Mouse (Mus musculus) frontal cortex, postnatal 25 days (tissue): ENCODE measurements around the gene Rnf32.

Source experiments
- DNase-seq, 2 experiments: peaks; one replicate each; pipeline ENCODE4 v3.0.0; 2022; ENCODE audit warnings: low spot score in 2 of 2

Rnf32 gene

GRCm38 (mm10) chr5:29195570-29196263 lies at the start of gene Rnf32:
Gene Rnf32 (plus strand): TSS chr5:29195992.
- DNase-seq = peak; percentile 70

DNA sequence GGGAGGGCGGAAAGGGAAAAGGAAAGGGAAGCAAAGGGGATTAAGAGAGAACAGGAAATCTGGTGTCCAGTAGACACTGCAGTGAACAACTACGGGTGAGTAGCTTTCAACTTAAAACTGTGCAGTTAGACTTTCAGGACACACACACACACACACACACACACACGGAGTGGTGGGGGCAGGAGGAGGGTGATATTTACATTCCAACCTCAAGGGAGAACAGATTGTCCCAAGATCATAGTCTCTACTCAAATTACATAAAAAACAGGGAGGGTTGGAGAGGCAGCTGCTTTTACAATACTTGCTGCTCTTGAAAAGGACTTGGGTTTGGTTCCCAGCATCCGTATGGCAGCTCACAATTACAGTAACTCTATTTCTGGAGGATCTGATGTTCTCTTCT lies 45.6 kb upstream of the Rnf32 start:
- DNase-seq = no peak

DNA sequence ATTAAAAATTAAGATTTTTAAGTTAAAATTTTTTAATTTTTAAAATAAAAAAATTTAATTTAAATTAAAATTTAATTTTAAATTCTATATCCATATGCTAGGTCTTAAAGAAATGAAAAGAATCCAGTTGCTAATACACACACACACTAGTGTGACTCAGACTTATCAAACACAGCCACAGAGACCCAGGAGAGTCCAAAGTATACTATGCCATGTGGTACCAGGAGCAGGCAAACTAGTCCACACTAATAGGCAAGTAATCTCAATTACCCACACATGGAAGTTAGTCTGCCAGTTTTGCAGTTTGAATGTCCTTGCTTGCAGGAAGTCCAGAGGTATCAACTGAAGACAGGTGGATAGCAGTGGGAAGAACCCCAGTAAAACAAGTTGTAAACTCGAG lies 35.9 kb upstream of the Rnf32 start:
- DNase-seq = no peak

DNA sequence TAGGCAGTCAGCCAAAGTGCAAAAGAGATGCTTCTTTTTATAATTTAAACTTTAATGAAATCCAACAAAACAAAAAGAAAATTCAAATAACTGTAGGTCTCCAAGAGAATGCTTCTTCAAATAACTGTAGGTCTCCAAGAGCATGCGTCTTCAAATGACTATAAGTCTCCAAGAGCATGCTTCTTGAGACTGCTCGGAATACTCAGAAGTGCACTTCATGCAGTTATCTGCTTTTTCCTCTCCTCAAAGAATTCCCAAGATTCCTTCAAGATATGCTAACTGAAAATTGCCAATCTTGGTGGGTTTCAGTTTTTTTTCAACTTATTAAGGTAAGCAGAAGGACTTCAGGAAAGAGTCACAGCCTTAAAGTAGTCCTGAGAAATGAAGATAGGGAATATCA lies 28.8 kb upstream of the Rnf32 start:
- DNase-seq = no peak

DNA sequence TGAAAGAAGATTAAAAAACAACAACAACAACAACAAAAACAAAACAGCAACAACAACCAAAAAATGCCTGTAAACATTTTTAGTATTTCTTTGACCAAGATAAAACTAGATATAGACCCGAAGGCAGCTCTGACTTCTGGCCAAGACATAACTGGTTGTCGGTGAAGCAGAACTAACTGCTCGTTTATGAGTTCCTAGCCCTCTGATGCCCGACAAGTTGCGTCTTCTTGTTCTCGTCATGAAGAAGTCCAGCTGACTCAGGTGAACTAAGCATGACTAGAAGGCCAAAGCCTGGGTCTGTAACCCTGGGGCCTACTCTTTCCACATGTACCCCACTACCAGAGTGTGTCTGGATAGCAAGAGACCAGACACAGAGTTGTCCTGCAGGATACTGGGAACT lies 25.6 kb upstream of the Rnf32 start:
- no peak for DNase-seq

DNA sequence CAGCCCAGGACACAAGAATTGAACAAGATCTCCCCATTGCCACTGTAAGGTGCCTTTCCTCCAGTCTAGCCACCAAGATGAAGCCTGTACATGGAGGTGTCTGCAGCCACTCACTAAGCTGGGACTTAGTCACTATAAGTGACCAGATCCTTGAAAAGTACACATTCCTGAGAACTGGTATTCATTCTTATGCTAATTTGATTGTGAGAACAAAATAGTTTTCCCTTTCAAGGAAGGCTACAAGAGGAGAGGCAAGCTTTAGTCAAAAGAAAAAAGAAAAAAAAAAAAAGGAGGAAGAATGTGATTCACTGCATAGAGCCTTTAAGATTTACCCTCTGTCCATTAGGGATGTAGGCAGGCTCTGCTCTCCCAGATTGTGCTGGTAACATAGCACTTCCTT lies 24.6 kb upstream of the Rnf32 start:
- DNase-seq = no peak

- DNase-seq = no peak
Observed at GRCm38 (mm10) chr5:29186798-29187197, 9.0 kb upstream of the Rnf32 start.

DNA sequence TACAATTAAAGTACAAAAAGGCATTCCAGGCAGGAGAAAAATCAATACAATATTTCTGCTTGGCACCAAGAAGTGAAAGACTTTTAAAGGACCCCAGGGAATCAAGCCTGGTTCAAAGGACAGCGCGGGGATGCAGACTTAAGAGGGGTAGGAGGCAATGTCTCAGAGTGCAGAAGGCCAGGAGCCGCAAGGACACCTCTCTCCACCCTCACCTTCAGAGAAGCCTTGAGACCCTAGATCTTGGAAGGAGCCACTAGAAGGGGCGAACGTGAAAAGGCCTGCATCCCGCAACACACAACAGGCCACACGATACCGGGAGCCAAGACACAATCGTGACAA lies 592 bp upstream of the Rnf32 start:
- no peak for DNase-seq

- no peak for DNase-seq
Observed at GRCm38 (mm10) chr5:29196264-29196658, 469 bp downstream of the Rnf32 start.

DNA sequence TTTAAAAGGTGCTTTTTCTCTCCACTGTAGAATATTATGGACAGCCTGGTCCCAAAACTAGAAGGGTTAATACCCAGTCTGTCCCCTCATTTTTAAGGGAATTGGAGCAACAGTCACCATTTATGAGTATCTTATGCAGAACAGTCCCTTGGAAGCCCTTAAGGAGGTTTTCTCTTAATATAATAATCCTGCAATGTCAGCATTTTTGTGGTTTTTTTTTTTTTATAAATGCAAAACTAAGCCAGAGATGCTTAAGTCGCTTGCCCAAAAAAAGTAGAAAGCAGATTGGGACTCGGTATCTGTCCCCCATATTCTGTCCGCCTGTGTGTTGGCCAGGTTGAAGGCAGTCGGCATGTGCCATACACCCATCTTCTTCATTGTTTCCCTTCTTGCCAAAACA lies 1.4 kb downstream of the Rnf32 start:
- no peak for DNase-seq

DNA sequence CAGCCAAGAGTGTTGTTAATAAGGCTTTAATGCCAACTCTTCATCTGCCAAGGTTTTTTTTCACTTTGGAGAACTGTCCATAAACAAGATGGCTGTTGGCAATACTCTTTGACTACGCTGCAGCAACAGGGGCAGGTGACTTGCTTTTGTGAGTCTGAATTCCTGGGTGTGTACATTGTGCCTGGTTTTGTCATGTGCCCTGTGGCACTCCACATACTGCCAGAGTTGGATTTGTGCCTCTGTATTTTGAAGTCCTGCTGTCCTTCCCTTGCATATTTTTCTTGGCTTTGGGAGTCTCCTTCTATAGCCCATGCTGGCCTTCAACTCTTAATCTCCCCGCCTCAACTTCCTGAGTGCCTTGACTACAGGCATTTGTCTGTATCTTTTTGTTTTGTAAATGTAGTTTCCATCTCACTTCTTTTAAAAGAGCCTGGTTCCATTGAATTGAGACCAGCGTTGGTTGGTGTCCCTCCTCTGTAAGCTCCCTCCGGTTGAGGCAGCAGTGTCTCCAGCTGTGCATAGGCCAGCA lies 3.2 kb downstream of the Rnf32 start:
- no peak for DNase-seq

DNA sequence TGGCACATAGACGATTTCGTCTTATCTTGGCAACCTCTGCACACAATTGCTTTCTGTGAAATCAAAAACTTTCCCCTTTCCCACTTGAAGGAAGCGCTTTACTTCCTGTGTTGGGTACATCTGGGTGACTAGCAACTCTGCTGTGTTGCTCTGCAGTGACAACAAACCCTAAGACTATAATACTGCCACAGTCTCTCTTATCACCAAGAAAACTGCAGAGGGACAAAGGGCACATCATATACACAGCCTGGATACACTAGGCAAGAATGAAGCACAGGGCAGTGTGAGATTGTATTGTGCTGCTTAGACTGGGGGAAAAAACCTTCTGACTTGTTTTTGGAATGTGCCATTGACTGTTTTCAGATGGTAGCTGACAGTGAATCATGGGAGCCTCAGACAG lies 4.1 kb downstream of the Rnf32 start:
- no peak for DNase-seq

DNA sequence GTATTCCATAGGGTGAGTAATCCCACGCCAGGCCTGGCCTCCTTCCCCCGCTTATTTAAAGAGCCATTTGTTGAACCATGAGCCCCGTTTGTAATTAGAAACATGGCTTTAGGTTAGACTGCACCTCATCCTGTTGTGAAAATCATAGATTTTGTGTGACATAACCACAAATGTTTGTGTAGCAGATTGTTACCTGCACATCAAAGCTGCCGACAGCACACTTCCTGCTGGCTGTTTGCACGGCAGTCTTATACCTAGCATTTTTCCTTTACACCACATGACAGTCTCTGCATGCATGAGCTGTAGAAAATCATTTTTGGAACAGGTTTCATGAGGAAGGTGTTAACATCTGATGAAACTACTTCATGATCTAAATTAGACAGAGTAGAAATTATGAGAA lies 9.9 kb downstream of the Rnf32 start:
- no peak for DNase-seq

- DNase-seq = no peak
Observed at GRCm38 (mm10) chr5:29211980-29212555, 16.3 kb downstream of the Rnf32 start.

- no peak for DNase-seq
Observed at GRCm38 (mm10) chr5:29217997-29218396, 22.2 kb downstream of the Rnf32 start.

DNA sequence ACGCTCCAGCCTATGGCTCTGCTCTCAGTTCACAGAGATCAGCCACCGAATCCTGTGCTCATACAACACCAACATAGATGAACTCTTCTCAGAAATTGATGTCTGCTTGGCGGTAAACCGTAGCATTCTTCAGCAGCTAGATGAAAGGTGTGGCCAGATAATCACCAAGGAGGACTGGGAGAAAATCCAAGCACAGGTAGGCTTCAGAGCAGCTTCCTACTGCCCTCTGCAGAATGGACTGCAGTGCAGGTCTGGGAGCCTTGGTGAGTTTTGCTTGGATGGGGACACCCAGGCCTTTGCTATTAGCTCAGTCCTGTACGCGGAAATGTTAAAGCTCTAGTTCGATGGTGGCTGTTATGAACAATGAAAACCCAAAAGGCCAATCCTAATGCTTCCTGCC lies 28.3 kb downstream of the Rnf32 start:
- DNase-seq = no peak

DNA sequence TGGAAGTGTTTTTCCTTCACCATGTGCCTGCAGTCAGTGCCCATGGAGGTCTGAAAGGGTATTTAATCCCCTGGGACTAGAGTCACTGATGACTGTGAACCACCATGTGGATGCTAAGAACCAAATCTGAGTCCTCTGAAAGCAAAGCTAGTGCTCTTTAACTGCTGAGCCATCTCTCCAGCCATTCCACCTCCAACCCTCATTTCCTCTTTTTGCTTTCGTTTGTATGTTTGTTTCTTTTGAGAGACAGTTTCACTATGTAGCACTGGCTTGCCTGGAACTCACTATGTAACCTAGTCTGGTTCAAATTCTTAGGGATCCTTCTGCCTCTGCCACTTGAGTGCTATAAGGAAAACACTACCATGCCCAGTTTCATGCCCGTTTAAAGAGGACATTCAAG lies 34.7 kb downstream of the Rnf32 start:
- DNase-seq = no peak

GRCm38 (mm10) chr5:29238379-29238778 lies 42.6 kb downstream of the Rnf32 start:
- no peak for DNase-seq

DNA sequence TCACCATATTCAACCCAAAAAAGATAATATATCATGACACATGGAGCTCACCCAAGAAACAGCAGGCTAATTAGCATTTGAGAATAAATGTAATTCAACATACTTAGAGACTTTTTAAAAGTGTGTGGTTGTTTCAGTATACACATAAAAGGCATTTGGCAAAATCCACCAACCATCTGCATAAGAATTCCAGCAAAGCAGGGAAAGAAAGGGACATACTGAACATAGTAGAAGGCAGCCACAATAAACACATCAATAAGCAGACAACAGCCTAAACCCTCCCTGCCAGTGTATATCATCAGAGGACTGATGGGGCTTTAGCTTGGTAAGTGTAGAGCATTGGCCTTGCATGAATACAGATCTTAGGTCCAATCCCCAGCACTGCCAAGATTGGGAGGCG lies 49.0 kb downstream of the Rnf32 start:
- DNase-seq = no peak

- DNase-seq = no peak
Observed at GRCm38 (mm10) chr5:29250795-29251495, 55.2 kb downstream of the Rnf32 start.

GRCm38 (mm10) chr5:29251496-29251873 lies 55.7 kb downstream of the Rnf32 start:
- DNase-seq = no peak

- no peak for DNase-seq
Observed at GRCm38 (mm10) chr5:29253876-29254275, 58.1 kb downstream of the Rnf32 start.

GRCm38 (mm10) chr5:29270879-29271278 lies 75.1 kb downstream of the Rnf32 start:
- no peak for DNase-seq
